Mouse (Mus musculus): ENCODE measurements around the gene Kcnh6. TPM values are rescaled to one million over a fixed set of nuclear protein-coding genes. Genes with fewer than 3 reads are reported as not detected.

Gene Kcnh6
- total RNA-seq (2023), result under 1 TPM in 1 of 2 experiments, not detected in 1; 0.26 TPM

GRCm38 (mm10) chr11:106007821-106008220 lies at the start of gene Kcnh6:
TSS of gene Kcnh6 (plus strand) at chr11:106008124.

GRCm38 (mm10) chr11:105967741-105968574 lies 40.0 kb upstream of the Kcnh6 start, which contains the start of gene Ace:
TSS of gene Ace (plus strand) at chr11:105967945.

GRCm38 (mm10) chr11:105994375-105994774 lies 13.5 kb upstream of the Kcnh6 start, which contains the start of gene Ace3:
TSS of gene Ace3 (plus strand) at chr11:105994675.

GRCm38 (mm10) chr11:106036548-106037417 lies 28.9 kb downstream of the Kcnh6 start, which contains the start of gene Dcaf7:
TSS of gene Dcaf7 (plus strand) at chr11:106036872.

GRCm38 (mm10) chr11:106065923-106066571 lies 58.1 kb downstream of the Kcnh6 start, which contains the start of gene Taco1:
TSS of gene Taco1 (plus strand) at chr11:106066061.

Other genes with a start within 250 kb of the Kcnh6 start
- gene Cyb561, start 54.8 kb upstream of the Kcnh6 start, total RNA-seq (2023), result not detected
- gene Ace, start 40.2 kb upstream of the Kcnh6 start, total RNA-seq (2023), result under 1 TPM in 1 of 2 experiments, not detected in 1; 0.24 TPM
- gene Ace3, start 13.4 kb upstream of the Kcnh6 start, total RNA-seq (2023), result not detected
- gene Dcaf7, start 28.7 kb downstream of the Kcnh6 start, total RNA-seq (2023), result 10 to 100 TPM; 78.3 to 84.5 TPM
- gene Taco1, start 57.9 kb downstream of the Kcnh6 start, total RNA-seq (2023), result 10 to 100 TPM in 1 of 2 experiments, 1 to 10 TPM in 1; 7.7 to 12.7 TPM
- gene Map3k3, start 76.5 kb downstream of the Kcnh6 start, total RNA-seq (2023), result 100 to 1,000 TPM; 121 to 133 TPM
- gene Gm10840, start 152.7 kb downstream of the Kcnh6 start, total RNA-seq (2023), result 10 to 100 TPM in 1 of 2 experiments, 1 to 10 TPM in 1; 4.0 to 15.8 TPM
- 100 to 1,000 TPM; 463 to 554 TPM for gene Limd2, start 152.7 kb downstream of the Kcnh6 start, total RNA-seq (2023)
- 10 to 100 TPM; 41.1 to 48.4 TPM for gene Strada, start 194.0 kb downstream of the Kcnh6 start, total RNA-seq (2023)
- gene Ccdc47, start 208.2 kb downstream of the Kcnh6 start, total RNA-seq (2023), result 10 to 100 TPM; 44.7 to 47.6 TPM
- gene Ddx42, start 208.8 kb downstream of the Kcnh6 start, total RNA-seq (2023), result 10 to 100 TPM; 74.1 to 75.4 TPM
- gene Ftsj3, start 248.0 kb downstream of the Kcnh6 start, total RNA-seq (2023), result 10 to 100 TPM; 73.2 to 73.5 TPM
- 10 to 100 TPM; 54.6 to 62.8 TPM for gene Psmc5, start 248.0 kb downstream of the Kcnh6 start, total RNA-seq (2023)